In genomic region chr10:117013689-117014390, GRCm38 (mm10) we compare ENCODE assay signal across 8 mouse cellular contexts. TPM values are rescaled to one million over a fixed set of nuclear protein-coding genes. Genes with fewer than 3 reads are reported as not detected.
DNase-seq lines count a peak whose midpoint lies in the region; ATAC-seq and TF ChIP-seq lines count a peak whose summit lies in the region.

No protein-coding gene starts in this region.

- WGBS in lung, embryonic 14.5 days, result 8% methylated on average over 12 of the region's 12 CpGs
- 37% methylated on average over 12 of the region's 12 CpGs for WGBS in forebrain, embryonic 15.5 days
- 25% methylated on average over 12 of the region's 12 CpGs for WGBS in kidney, adult 2 months

- H3K4me1 ChIP-seq in lung, embryonic 14.5 days (ENCODE audit: insufficient read depth), result no peaks in the 10 kb centered on the region
- H3K4me1 ChIP-seq in forebrain, embryonic 15.5 days, result 0 out of 2 replicates have a peak, but pooled peaks cover 4% of the 10 kb centered on the region
- H3K4me1 ChIP-seq in kidney, adult 2 months (ENCODE audit: control insufficient read depth, insufficient read depth, low read length), result no peaks in the 10 kb centered on the region; the same call in 1 of the 2 replicates

- H3K4me2 ChIP-seq in lung, embryonic 14.5 days, result peak overlapping the region; percentile 40
- no peak overlapping the region for H3K4me2 ChIP-seq in forebrain, embryonic 15.5 days (replicated peaks)

- H3K9me3 ChIP-seq in lung, embryonic 14.5 days (ENCODE audit: low read depth, low read length), result no peaks in the 10 kb centered on the region
- no peaks in the 10 kb centered on the region for H3K9me3 ChIP-seq in forebrain, embryonic 15.5 days

- no peaks in the 10 kb centered on the region for H3K36me3 ChIP-seq in lung, embryonic 14.5 days (ENCODE audit: insufficient read depth)
- H3K36me3 ChIP-seq in forebrain, embryonic 15.5 days, result no peaks in the 10 kb centered on the region
- no peaks in the 10 kb centered on the region for H3K36me3 ChIP-seq in kidney, adult 2 months (ENCODE audit: control insufficient read depth, insufficient read depth, low read length)

- peak overlapping the region; percentile 42; the same call in 1 of the 2 replicates for H3K27ac ChIP-seq in lung, embryonic 14.5 days (ENCODE audit: low read depth)
- H3K27ac ChIP-seq in forebrain, embryonic 15.5 days (replicated peaks), result no peak overlapping the region
- H3K27ac ChIP-seq in kidney, adult 2 months (ENCODE audit: insufficient read depth, low read depth, low read length), result no peak overlapping the region

- ATAC-seq in lung, embryonic 14.5 days (ENCODE audit: insufficient read depth), result peak; percentile 96
- ATAC-seq in forebrain, embryonic 15.5 days (replicated peaks), result peak; percentile 64

- H3K27me3 ChIP-seq in lung, embryonic 14.5 days (ENCODE audit: insufficient read depth, low read length), result no peaks in the 10 kb centered on the region
- no peaks in the 10 kb centered on the region for H3K27me3 ChIP-seq in forebrain, embryonic 15.5 days
- no peaks in the 10 kb centered on the region for H3K27me3 ChIP-seq in kidney, adult 2 months (replicated peaks; ENCODE audit: control insufficient read depth, insufficient read depth, low read length)

- peak; percentile 44 for TF ChIP-seq CTCF in lung, embryonic 14.5 days (IDR thresholded peaks at IDR 0.05; ENCODE audit: low read depth)
- no peak for TF ChIP-seq CTCF in kidney, adult 2 months (conservative IDR thresholded peaks at IDR 0.05; ENCODE audit: insufficient read depth, insufficient read length, low read depth, low read length)

- DNase-seq in lung, embryonic 14.5 days, result peak; percentile 80
- DNase-seq in lung, postnatal 36 days, result no peak
- peak; percentile 76 for DNase-seq in layer of hippocampus, adult 9-11 months
- peak; percentile 44 for DNase-seq in neural tube, embryonic 10.5 days (ENCODE audit: extremely low spot score, low spot score)
- DNase-seq in B cell, adult 2 months, result no peak
- DNase-seq in cerebellum, adult 8-10 months, result no peak
- no peak for DNase-seq in kidney, adult 2 months

- no peak overlapping the region for H3K9ac ChIP-seq in lung, embryonic 14.5 days
- H3K9ac ChIP-seq in forebrain, embryonic 15.5 days (replicated peaks), result no peak overlapping the region

- no peak for TF ChIP-seq POLR2A in kidney, adult 2 months (IDR thresholded peaks at IDR 0.05; ENCODE audit: low read depth, low read length)

- no peak overlapping the region for H3K4me3 ChIP-seq in lung, embryonic 14.5 days (ENCODE audit: low read depth, low read length)
- H3K4me3 ChIP-seq in forebrain, embryonic 15.5 days, result no peak overlapping the region
- H3K4me3 ChIP-seq in kidney, adult 2 months (ENCODE audit: insufficient read depth, low read depth, low read length), result no peak overlapping the region

RNA-seq across cellular contexts. Expression of gene Best3, which starts 27.7 kb away (rescaled TPM):
- polyA plus RNA-seq in lung, embryonic 14.5 days (2014; fragmentation: Nextera tagmentation; extraction: Ambion mirVana), result 0.11 and 0.39 TPM in 2 replicates
- polyA plus RNA-seq in forebrain, embryonic 15.5 days (2015; fragmentation: Nextera tagmentation; extraction: Ambion mirVana), result 0.10 TPM in 1 of 2 replicates, not detected in the other
- polyA plus RNA-seq in kidney, adult 2 months (2012; rRNA removed), result 0.97 and 1.1 TPM in 2 replicates

RNA-seq across cellular contexts. Expression of gene Lrrc10, which starts 31.3 kb away (rescaled TPM):
- polyA plus RNA-seq in lung, embryonic 14.5 days (2014; fragmentation: Nextera tagmentation; extraction: Ambion mirVana), result 0.17 and 0.47 TPM in 2 replicates
- polyA plus RNA-seq in forebrain, embryonic 15.5 days (2015; fragmentation: Nextera tagmentation; extraction: Ambion mirVana), result not detected in 2 replicates
- polyA plus RNA-seq in kidney, adult 2 months (2012; rRNA removed), result 0.13 TPM in 1 of 2 replicates, not detected in the other

RNA-seq across cellular contexts. Expression of gene Gm10271, which starts 41.4 kb away (rescaled TPM):
- polyA plus RNA-seq in lung, embryonic 14.5 days (2014; fragmentation: Nextera tagmentation; extraction: Ambion mirVana), result not detected in 2 replicates
- polyA plus RNA-seq in forebrain, embryonic 15.5 days (2015; fragmentation: Nextera tagmentation; extraction: Ambion mirVana), result not detected in 2 replicates
- polyA plus RNA-seq in kidney, adult 2 months (2012; rRNA removed), result not detected in 2 replicates

RNA-seq across cellular contexts. Expression of gene Cct2, which starts 49.8 kb away (rescaled TPM):
- 274 and 283 TPM in 2 replicates for polyA plus RNA-seq in lung, embryonic 14.5 days (2014; fragmentation: Nextera tagmentation; extraction: Ambion mirVana)
- polyA plus RNA-seq in forebrain, embryonic 15.5 days (2015; fragmentation: Nextera tagmentation; extraction: Ambion mirVana), result 273 and 274 TPM in 2 replicates
- polyA plus RNA-seq in kidney, adult 2 months (2012; rRNA removed), result 67.1 and 84.6 TPM in 2 replicates

Comparison
In these comparisons a context has a peak if more than half of its experiments do, and no peak if none do; other contexts are left out.
1. DNase-seq: peak in lung, embryonic 14.5 days (single experiment), layer of hippocampus, adult 9-11 months (single experiment) and neural tube, embryonic 10.5 days (single experiment); none in lung, postnatal 36 days (single experiment), B cell, adult 2 months (0 of 2), cerebellum, adult 8-10 months (single experiment) and kidney, adult 2 months (single experiment).